Mouse (Mus musculus): ENCODE measurements around the gene Tk1.
"Not testable (repeated sequence)": the region's sequence is repeated elsewhere in the genome, so short reads cannot be mapped to it uniquely, and the experiment has no call there.

The Tk1 gene

GRCm38 (mm10) chr11:117791441-117791761, 34.5 kb downstream of the Tk1 start:
- DNase-seq (ENCODE audit: low spot score): no peak

DNA sequence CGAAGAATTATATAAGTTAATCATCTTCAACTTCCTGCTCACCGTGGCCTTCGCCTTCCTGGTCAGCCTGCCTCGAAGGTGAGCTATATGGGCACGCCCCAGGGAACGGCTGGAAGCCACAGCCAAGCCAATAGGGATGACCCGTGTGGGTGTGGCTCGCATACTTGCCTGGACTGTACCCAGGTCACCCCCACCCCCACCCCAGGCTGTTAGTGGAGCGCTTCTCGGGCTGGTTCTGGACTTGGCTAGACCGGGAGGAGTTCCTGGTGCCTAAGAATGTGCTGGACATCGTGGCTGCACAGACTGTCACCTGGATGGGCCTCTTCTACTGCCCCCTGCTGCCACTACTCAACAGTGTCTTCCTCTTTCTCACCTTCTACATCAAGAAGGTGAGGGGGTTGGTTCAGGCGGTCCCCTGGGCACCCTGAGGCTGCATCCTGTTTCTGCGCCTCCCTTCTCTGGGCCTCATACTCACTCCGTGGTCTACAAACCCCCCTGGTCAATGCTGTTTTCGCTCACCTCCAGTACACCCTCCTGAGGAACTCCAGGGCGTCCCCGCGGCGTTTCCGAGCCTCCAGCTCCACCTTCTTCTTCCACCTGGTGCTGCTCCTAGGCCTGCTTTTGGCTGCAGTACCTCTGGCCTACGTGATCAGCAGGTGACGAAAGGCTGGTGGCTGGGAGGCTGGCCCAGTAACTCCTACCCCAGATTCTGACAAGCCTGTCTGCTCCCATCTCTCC, 35.0 kb downstream of the Tk1 start:
- no peak for DNase-seq (ENCODE audit: low spot score)

- peak; percentile 57 for DNase-seq (ENCODE audit: low spot score)
These were observed 35.6 kb downstream of the Tk1 start for GRCm38 (mm10) chr11:117790286-117790685.

- not testable (repeated sequence) for DNase-seq (ENCODE audit: low spot score)
These were observed 37.4 kb downstream of the Tk1 start for GRCm38 (mm10) chr11:117788481-117788880.

DNA sequence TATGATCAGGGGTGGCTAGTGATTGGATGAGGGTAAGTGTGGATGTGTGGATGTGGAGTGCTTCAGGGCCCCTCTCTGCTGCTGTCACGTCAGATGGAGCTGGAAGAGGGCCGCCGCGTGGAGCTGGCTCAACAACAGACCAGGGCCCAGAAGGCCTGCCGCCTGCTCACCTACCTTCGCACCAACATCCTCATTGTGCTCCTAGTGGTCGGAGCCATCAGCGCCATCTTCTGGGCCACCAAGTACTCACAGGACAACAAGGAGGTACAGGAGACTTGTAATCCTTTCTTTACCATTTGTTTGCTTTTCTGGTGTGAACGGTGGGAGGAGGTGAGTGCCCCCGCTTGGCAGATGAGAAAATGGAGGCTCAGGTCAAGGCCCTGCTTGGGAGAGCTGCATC, 39.6 kb downstream of the Tk1 start:
- peak; percentile 41 for DNase-seq (ENCODE audit: low spot score)

DNA sequence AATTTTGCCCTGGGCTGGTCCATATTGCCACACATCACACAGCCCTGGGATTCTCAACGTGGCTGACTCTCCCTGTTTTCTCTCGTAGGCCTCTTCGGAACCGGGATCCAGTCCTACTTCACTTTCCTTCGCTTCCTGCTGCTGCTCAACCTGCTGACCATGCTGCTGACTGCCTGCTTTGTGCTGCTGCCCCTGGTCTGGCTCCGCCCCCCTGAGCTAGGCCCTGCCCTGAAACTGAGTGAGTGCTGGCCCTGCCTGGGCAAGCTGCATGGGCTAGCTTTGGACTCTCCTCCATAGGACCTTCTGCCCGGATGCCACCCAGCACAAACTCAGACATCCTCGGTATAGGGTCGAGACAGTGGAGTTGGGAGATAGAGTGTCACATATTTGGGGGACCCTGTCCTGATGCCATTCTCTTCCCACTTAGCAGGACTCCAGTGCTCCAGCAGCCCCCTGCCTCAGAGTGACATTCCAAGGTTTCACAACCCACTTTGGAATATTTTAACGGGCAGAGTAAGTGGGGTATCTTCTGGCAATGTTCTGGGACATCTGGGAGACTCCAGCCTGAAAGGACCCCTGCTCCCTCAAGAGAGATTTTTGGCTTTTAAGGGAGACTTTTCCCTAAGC, 42.1 kb downstream of the Tk1 start:
- DNase-seq (ENCODE audit: low spot score): peak; percentile 33

GRCm38 (mm10) chr11:117783089-117783488, 42.8 kb downstream of the Tk1 start:
- peak; percentile 56 for DNase-seq (ENCODE audit: low spot score)

GRCm38 (mm10) chr11:117782705-117783034, 43.2 kb downstream of the Tk1 start:
- DNase-seq (ENCODE audit: low spot score): peak; percentile 18

DNA sequence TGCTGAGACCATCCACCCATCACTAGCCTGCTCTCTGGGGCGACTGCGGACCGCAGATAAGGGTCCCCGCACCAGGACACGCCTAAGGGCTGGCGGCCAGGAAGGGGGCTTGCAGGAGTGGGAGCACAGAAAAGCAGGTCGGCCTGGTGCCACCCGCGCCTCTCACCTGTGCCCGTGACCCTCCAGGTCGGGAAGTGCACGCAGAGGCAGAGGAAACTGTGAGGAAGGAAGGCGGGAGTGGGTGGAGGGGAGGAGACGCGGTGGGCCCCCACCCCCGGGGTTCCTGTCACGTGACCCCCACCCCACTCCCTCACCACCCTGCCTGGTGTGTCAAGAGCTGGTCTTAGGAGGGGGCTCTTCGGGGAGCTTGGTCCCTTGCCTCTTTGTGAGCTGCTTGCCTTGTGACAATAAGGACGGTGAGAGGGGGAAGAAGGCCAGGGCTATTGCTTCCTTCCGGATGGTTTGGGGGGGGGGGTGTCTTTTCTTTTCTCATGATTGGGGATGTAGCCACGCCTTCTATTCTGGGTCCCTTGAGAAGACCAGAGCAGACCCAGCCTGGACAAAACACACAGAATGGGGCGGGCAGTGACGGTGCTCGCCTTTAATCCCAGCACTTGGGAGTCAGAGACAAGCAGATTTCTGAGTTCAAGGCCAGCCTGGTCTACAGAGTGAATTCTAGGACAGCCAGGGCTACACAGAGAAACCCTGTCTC, 43.7 kb downstream of the Tk1 start, which contains the start of the genes Tmc8 and Tmc6:
TSS of gene Tmc8 (plus strand) at position 84 of the 712 bp plus-strand sequence.
TSS of gene Tmc6 (minus strand) at position 206 of the 712 bp plus-strand sequence.
- DNase-seq (ENCODE audit: low spot score): peak; percentile 41

GRCm38 (mm10) chr11:117781199-117781821, 44.6 kb downstream of the Tk1 start:
- DNase-seq (ENCODE audit: low spot score): peak; percentile 89

- peak; percentile 95 for DNase-seq (ENCODE audit: low spot score)
These were observed 45.2 kb downstream of the Tk1 start for GRCm38 (mm10) chr11:117780582-117781111.

DNA sequence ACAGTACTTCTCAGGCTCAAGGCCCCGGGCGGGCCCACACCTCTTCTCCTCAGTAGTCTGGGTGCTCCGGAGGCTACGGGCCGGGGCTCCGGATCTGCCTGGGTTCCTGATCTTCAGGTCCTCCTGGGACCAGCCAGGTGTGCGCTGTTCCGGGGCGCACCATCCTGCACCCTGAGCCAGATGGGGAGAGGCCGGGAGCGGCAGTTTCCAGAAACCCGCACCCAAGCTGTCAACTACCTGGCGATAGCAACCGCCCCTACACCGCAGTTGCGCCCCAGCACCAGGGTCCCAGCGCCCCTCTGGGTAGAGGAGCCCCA, 45.7 kb downstream of the Tk1 start:
- no peak for DNase-seq (ENCODE audit: low spot score)

- peak; percentile 52 for DNase-seq (ENCODE audit: low spot score)
These were observed 46.3 kb downstream of the Tk1 start for GRCm38 (mm10) chr11:117779434-117780198.

DNA sequence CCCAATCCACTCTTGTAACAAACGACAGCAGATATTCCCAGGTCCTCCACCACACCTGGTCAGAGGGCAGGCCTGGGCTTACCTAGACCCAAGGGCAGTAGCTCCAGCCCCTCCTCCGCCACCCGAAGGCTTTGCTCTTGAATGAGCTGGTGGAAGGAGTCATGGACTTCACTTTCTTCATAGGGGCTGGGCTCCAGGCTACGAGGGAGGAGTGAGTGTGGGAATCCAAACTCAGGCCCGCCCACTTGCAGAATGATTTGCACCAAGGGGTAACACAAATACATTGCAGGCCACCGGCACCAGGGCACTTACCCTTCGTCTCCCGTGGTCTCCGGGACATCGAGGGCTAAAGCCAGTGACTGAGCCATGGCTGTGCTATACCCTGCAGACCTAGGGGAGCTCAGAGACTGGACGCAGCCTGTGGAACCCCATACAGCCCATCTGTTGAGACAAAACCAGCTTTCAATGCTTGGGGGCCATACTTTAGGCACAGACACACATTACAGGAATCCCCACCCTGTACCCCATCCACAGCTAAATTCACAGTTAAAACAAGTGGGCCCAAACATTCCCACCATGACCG, 47.0 kb downstream of the Tk1 start:
- DNase-seq (ENCODE audit: low spot score): peak; percentile 52

GRCm38 (mm10) chr11:117778031-117778430, 47.9 kb downstream of the Tk1 start:
- DNase-seq (ENCODE audit: low spot score): no peak

- no peak for DNase-seq (ENCODE audit: low spot score)
These were observed 48.8 kb downstream of the Tk1 start for GRCm38 (mm10) chr11:117777111-117777510.

- no peak for DNase-seq (ENCODE audit: low spot score)
These were observed 49.7 kb downstream of the Tk1 start for GRCm38 (mm10) chr11:117776085-117776792.

- no peak for DNase-seq (ENCODE audit: low spot score)
These were observed 50.4 kb downstream of the Tk1 start for GRCm38 (mm10) chr11:117775540-117775939.

- no peak for DNase-seq (ENCODE audit: low spot score)
These were observed 51.0 kb downstream of the Tk1 start for GRCm38 (mm10) chr11:117774925-117775324.

GRCm38 (mm10) chr11:117772352-117772751, 53.5 kb downstream of the Tk1 start:
- DNase-seq (ENCODE audit: low spot score): no peak

- DNase-seq (ENCODE audit: low spot score): no peak
These were observed 55.5 kb downstream of the Tk1 start for GRCm38 (mm10) chr11:117770407-117770806.
